Mouse (Mus musculus): ENCODE measurements around the gene Bicd1.

DNA sequence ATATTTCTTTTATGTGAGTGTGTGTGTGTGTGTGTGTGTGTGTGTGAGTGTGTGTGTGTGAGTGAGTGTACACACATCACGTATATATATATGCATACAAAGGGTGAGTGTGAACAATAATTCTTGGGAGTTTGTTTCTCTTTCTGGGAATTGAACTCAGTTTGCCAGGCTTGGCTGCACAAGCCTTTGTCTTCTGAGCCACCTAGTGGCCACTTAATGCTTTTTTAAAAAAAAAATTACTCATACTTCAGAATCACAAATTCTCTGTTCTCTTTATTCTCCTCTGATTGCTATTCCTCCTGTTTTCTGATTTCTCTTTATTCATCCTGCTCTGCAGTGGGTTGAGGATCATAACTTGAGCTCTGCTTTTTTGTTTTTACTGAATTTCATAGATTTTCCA, 30.5 kb downstream of the Bicd1 start:
- TF ChIP-seq CTCF (IDR thresholded peaks at IDR 0.05; ENCODE audit: extremely low read depth, insufficient read depth, insufficient read length, insufficient replicate concordance): no peak
- TF ChIP-seq POLR2A (IDR thresholded peaks at IDR 0.05; ENCODE audit: low read depth, low read length): no peak
